Mouse (Mus musculus) MEL (cell line): ENCODE results near the gene Slc16a13. TPM values are rescaled to one million over a fixed set of nuclear protein-coding genes. Genes with fewer than 3 reads are reported as not detected.

Source experiments
- polyA plus RNA-seq, 2 experiments: library from polyadenylated mRNA; stranded (reverse) in 1 of 2; unstranded in 1 of 2; fragments of >175 nt in 1 of 2; fragments of >200 nt in 1 of 2; gene quantifications; 2 replicates each; pipeline versions ENCODE4 v1.2.1 to v1.2.4; 2012; ENCODE audit warnings: low replicate concordance in 2 of 2, low read depth in 1 of 2; ENCODE audit not compliant: insufficient read length in 2 of 2, insufficient read depth in 1 of 2, missing spikeins in 1 of 2
- total RNA-seq: library from RNA; depleted of rRNA; stranded (reverse); fragments of 300-350 nt; gene quantifications from 2 replicates; pipeline ENCODE4 v1.2.3, GENCODE M21; 2012; rRNA removed

Gene Slc16a13
- total and polyA plus RNA-seq, 3 experiments, result 4.2 to 7.9 TPM; not detected in 1

Other genes starting within 250 kb of the Slc16a13 start
- 47.3 and 49.6 TPM in 2 replicates for gene Ctdnep1, start 239.9 kb downstream of the Slc16a13 start, total RNA-seq
- gene Ctdnep1, start 239.9 kb downstream of the Slc16a13 start, polyA plus RNA-seq, result 100 to 1,000 TPM in 1 of 2 experiments, not detected in 1; 133 TPM
- gene Elp5, start 238.5 kb downstream of the Slc16a13 start, total RNA-seq, result 170 and 189 TPM in 2 replicates
- 100 to 1,000 TPM in 1 of 2 experiments, not detected in 1; 222 TPM for gene Elp5, start 238.5 kb downstream of the Slc16a13 start, polyA plus RNA-seq
- 105 and 132 TPM in 2 replicates for gene Gabarap, start 229.9 kb downstream of the Slc16a13 start, total RNA-seq
- 100 to 1,000 TPM in 1 of 2 experiments, not detected in 1; 241 TPM for gene Gabarap, start 229.9 kb downstream of the Slc16a13 start, polyA plus RNA-seq
- 88.2 and 112 TPM in 2 replicates for gene Phf23, start 225.3 kb downstream of the Slc16a13 start, total RNA-seq
- gene Phf23, start 225.3 kb downstream of the Slc16a13 start, polyA plus RNA-seq, result 100 to 1,000 TPM in 1 of 2 experiments, not detected in 1; 108 TPM
- 40.1 and 41.9 TPM in 2 replicates for gene Dvl2, start 220.5 kb downstream of the Slc16a13 start, total RNA-seq
- gene Dvl2, start 220.5 kb downstream of the Slc16a13 start, polyA plus RNA-seq, result 10 to 100 TPM in 1 of 2 experiments, not detected in 1; 38.5 TPM
- 123 and 140 TPM in 2 replicates for gene Acadvl, start 205.7 kb downstream of the Slc16a13 start, total RNA-seq
- 10 to 100 TPM in 1 of 2 experiments, not detected in 1; 92.5 TPM for gene Acadvl, start 205.7 kb downstream of the Slc16a13 start, polyA plus RNA-seq
- 6.5 and 7.9 TPM in 2 replicates for gene Dlg4, start 204.1 kb downstream of the Slc16a13 start, total RNA-seq
- gene Dlg4, start 204.1 kb downstream of the Slc16a13 start, polyA plus RNA-seq, result 10 to 100 TPM in 1 of 2 experiments, not detected in 1; 24.7 TPM
- gene Asgr1, start 167.0 kb downstream of the Slc16a13 start, total RNA-seq, result 0.13 TPM in 1 of 2 replicates, not detected in the other
- under 1 TPM in 1 of 2 experiments, not detected in 1; 0.31 TPM for gene Asgr1, start 167.0 kb downstream of the Slc16a13 start, polyA plus RNA-seq
- not detected in 2 replicates for gene Asgr2, start 128.4 kb downstream of the Slc16a13 start, total RNA-seq
- gene Asgr2, start 128.4 kb downstream of the Slc16a13 start, polyA plus RNA-seq, result not detected
- 0.12 TPM in 1 of 2 replicates, not detected in the other for gene Mgl2, start 90.7 kb downstream of the Slc16a13 start, total RNA-seq
- under 1 TPM in 1 of 2 experiments, not detected in 1; 0.06 TPM for gene Mgl2, start 90.7 kb downstream of the Slc16a13 start, polyA plus RNA-seq
- gene Clec10a, start 64.9 kb downstream of the Slc16a13 start, total RNA-seq, result 5.0 and 8.4 TPM in 2 replicates
- 10 to 100 TPM in 1 of 2 experiments, not detected in 1; 10.8 TPM for gene Clec10a, start 64.9 kb downstream of the Slc16a13 start, polyA plus RNA-seq
- 0.31 and 0.33 TPM in 2 replicates for gene Slc16a11, start 8.3 kb downstream of the Slc16a13 start, total RNA-seq
- gene Slc16a11, start 8.3 kb downstream of the Slc16a13 start, polyA plus RNA-seq, result 1 to 10 TPM in 1 of 2 experiments, not detected in 1; 1.2 TPM
- gene Bcl6b, start 8.7 kb upstream of the Slc16a13 start, total RNA-seq, result not detected in 2 replicates
- gene Bcl6b, start 8.7 kb upstream of the Slc16a13 start, polyA plus RNA-seq, result not detected
- gene 0610010K14Rik, start 16.9 kb upstream of the Slc16a13 start, total RNA-seq, result 60.4 and 61.8 TPM in 2 replicates
- gene 0610010K14Rik, start 16.9 kb upstream of the Slc16a13 start, polyA plus RNA-seq, result 100 to 1,000 TPM in 1 of 2 experiments, not detected in 1; 189 TPM
- gene Gm21988, start 18.8 kb upstream of the Slc16a13 start, total RNA-seq, result 2.3 and 3.7 TPM in 2 replicates
- gene Gm21988, start 18.8 kb upstream of the Slc16a13 start, polyA plus RNA-seq, result 1 to 10 TPM in 1 of 2 experiments, not detected in 1; 4.1 TPM
- 46.8 and 56.2 TPM in 2 replicates for gene Rnasek, start 18.8 kb upstream of the Slc16a13 start, total RNA-seq
- 100 to 1,000 TPM in 1 of 2 experiments, not detected in 1; 179 TPM for gene Rnasek, start 18.8 kb upstream of the Slc16a13 start, polyA plus RNA-seq
- gene Alox12, start 34.3 kb upstream of the Slc16a13 start, total RNA-seq, result not detected in 2 replicates
- gene Alox12, start 34.3 kb upstream of the Slc16a13 start, polyA plus RNA-seq, result under 1 TPM in 1 of 2 experiments, not detected in 1; 0.03 TPM
- gene Alox12e, start 101.6 kb upstream of the Slc16a13 start, total RNA-seq, result not detected in 2 replicates
- gene Alox12e, start 101.6 kb upstream of the Slc16a13 start, polyA plus RNA-seq, result not detected
- gene Alox15, start 131.0 kb upstream of the Slc16a13 start, total RNA-seq, result not detected in 2 replicates
- gene Alox15, start 131.0 kb upstream of the Slc16a13 start, polyA plus RNA-seq, result not detected
- 46.4 and 50.6 TPM in 2 replicates for gene Pelp1, start 189.0 kb upstream of the Slc16a13 start, total RNA-seq
- gene Pelp1, start 189.0 kb upstream of the Slc16a13 start, polyA plus RNA-seq, result 10 to 100 TPM in 1 of 2 experiments, not detected in 1; 70.1 TPM
- gene Arrb2, start 211.6 kb upstream of the Slc16a13 start, total RNA-seq, result 200 and 241 TPM in 2 replicates
- 100 to 1,000 TPM in 1 of 2 experiments, not detected in 1; 272 TPM for gene Arrb2, start 211.6 kb upstream of the Slc16a13 start, polyA plus RNA-seq
- gene Med11, start 230.9 kb upstream of the Slc16a13 start, total RNA-seq, result 43.0 and 43.3 TPM in 2 replicates
- 10 to 100 TPM in 1 of 2 experiments, not detected in 1; 40.0 TPM for gene Med11, start 230.9 kb upstream of the Slc16a13 start, polyA plus RNA-seq
- not detected in 2 replicates for gene Zmynd15, start 238.4 kb upstream of the Slc16a13 start, total RNA-seq
- under 1 TPM in 1 of 2 experiments, not detected in 1; 0.14 TPM for gene Zmynd15, start 238.4 kb upstream of the Slc16a13 start, polyA plus RNA-seq
- gene Cxcl16, start 238.9 kb upstream of the Slc16a13 start, total RNA-seq, result not detected in 2 replicates
- gene Cxcl16, start 238.9 kb upstream of the Slc16a13 start, polyA plus RNA-seq, result not detected